Mouse (Mus musculus): ENCODE data around the gene Alpk1.
A peak's percentile ranks its signal among the peaks of the same experiment; 100 is the strongest.
"Not testable (repeated sequence)": the region's sequence is repeated elsewhere in the genome, so short reads cannot be mapped to it uniquely, and the experiment has no call there.

Gene Alpk1

GRCm38 (mm10) chr3:127790234-127791055 lies 10.1 kb upstream of the Alpk1 start:
- peak; percentile 33 for DNase-seq (ENCODE audit: low read depth, low spot score)

DNA sequence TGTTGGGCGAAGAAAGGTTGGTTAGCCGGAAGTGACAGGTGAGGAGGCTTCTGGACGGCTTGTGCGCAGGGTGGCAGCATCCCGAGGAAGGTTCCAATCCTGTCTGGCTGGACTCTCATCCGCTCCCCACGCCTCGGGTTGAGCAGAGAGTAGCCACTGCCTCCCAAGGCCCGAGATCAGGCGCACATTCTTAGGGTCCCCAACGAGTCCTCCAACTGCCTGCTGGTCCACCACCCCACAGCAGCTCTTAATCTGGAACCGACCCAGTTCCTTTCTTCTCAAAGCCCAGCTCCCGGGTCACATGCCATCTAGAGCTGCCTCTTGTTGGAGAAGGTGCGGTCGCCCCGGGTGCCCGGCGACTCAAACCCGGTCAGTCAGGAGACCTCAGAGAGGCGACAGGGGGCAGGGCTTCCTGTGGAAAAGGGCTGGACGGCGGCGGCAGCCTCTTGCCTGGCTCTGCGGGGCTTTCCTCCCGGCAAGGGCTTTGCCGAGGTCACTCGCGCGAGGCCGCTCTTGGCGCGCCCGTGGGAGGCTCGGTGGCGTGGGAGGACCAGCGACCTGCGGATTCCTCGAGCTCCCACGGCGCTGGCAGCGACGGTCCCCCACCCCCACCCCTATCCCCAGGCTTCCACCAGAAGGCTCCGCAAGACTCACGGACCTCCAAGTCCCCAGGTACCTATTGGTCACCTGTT lies 9.3 kb upstream of the Alpk1 start, which contains the start of gene Tifa:
TSS of gene Tifa (plus strand) at position 306 of the 692 bp plus-strand sequence.
- DNase-seq (ENCODE audit: low read depth, low spot score) = peak; percentile 30

- no peak for DNase-seq (ENCODE audit: low read depth, low spot score)
Measured at GRCm38 (mm10) chr3:127788919-127789318, 8.6 kb upstream of the Alpk1 start.

GRCm38 (mm10) chr3:127788038-127788437 lies 7.7 kb upstream of the Alpk1 start:
- DNase-seq (ENCODE audit: low read depth, low spot score) = no peak

DNA sequence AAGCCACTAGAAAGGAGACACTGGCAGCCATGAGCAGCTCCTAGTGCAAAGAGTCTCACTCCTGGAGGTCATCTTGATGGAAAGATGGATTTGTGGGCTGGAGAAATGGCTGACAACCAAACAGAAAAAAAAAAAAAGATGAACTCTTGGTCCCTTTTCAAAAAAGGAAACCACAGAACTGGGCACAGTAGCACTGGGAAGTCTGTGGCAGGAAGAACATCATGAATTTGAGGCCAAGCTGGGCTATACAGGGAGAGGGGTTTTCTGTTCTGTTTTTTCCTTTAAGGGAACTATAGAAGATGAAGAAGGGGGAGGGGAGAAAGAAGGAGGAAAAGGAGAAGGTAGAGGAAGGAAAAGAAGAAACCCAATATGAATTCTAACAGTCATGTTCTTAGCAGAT lies 6.7 kb upstream of the Alpk1 start:
- no peak for DNase-seq (ENCODE audit: low read depth, low spot score)

- DNase-seq (ENCODE audit: low read depth, low spot score) = not testable (repeated sequence)
Measured at GRCm38 (mm10) chr3:127783680-127784079, 3.4 kb upstream of the Alpk1 start.

- DNase-seq (ENCODE audit: low read depth, low spot score) = no peak
Measured at GRCm38 (mm10) chr3:127782921-127783320, 2.6 kb upstream of the Alpk1 start.

DNA sequence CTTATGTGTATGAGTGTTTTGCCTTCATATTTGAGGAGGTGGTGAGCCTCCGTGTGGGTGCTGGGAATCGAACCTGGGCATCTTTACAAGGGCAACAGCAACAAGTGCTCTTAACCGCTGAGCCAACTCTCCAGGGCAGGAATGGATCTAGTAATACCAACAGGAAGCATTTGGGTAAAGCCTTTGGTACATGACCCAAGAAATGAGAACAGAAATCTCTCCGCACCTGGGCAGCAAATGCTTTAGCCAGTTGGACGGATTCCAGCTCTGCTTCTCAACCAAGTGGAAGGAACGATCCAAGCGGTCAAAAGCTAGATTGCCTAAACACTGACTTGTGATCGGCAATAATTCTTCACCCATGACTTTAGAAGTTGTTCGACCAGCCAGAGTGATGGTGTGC lies 594 bp upstream of the Alpk1 start:
- no peak for DNase-seq (ENCODE audit: low read depth, low spot score)

DNA sequence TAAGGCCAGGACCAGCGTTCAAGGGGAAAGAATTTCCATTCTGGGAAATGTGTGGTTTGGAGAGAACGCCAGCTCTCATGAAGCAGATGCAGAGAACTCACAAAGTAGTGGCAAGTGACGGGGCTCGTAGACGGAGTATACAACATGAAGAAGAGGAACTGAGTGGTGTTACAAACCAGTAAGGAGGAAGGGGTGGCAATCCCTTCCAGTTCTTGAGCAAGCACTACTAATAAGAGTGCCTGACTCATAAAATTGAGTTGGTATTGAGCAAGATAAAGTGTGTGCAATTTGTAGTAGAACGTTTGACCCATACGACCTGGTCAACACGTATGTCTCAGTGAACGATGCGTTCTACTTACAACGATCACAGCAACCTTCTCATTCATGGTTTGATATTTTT lies 11.2 kb downstream of the Alpk1 start:
- no peak for DNase-seq (ENCODE audit: low read depth, low spot score)

GRCm38 (mm10) chr3:127765971-127766370 lies 14.4 kb downstream of the Alpk1 start:
- DNase-seq (ENCODE audit: low read depth, low spot score) = no peak

DNA sequence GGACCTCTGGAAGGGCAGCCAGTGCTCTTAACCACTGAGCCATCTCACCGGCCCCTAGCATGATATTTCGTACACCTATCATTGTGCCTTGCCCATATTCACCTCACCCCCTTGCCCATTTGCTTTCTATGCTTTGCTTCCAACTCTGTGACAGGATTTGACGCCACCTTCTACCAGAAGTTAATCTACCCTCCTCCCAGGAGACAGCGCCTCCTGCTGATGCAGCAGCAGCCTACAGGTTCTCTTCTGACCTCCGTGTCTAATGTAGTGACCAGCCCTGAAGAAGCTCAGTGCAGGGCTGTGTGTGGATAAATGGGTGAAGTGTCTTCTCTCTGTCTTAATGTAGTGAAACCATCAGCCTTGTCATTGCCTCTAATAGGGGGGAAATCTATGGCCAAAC lies 15.8 kb downstream of the Alpk1 start:
- DNase-seq (ENCODE audit: low read depth, low spot score) = no peak

GRCm38 (mm10) chr3:127763076-127763612 lies 17.2 kb downstream of the Alpk1 start:
- DNase-seq (ENCODE audit: low read depth, low spot score) = peak; percentile 62

GRCm38 (mm10) chr3:127762403-127762802 lies 17.9 kb downstream of the Alpk1 start:
- DNase-seq (ENCODE audit: low read depth, low spot score) = no peak

DNA sequence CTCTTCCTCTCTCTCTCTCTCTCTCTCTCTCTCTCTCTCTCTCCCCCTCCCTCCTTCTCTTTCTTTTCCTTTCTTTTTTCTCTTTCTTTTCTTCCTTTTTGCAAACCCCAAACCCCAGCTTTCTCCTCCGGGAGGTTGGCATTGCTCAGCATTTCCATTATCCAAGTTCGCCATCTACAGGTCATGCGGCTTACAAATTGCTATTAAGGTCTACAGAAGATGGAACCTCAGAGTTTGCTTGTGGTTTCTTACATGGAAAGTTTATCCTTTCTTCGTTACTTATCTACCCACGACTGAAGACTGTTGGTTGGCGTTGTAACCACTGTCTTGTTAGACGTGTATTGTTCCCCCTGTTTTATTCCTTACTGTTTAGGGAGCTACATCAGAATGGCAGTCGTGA lies 21.1 kb downstream of the Alpk1 start:
- DNase-seq (ENCODE audit: low read depth, low spot score) = no peak

DNA sequence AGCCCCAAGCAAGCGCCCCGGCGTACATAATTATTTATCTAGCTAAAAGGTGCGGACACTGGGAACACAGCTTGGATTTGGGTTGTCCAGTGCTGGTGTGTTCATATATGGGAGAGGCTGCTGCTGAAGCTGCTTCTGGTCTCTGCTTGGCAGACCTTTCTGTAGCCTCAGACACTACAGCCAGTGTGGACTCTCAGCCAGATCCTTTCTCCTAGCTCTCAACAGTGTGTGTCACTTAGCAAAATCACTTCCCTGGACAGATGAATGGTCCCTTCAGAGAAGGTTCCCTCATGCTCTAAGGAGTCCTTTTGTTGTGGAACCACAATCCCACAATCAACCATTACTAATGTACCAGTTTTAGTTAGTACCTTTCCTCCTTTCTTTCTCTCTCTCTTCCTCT lies 21.5 kb downstream of the Alpk1 start:
- no peak for DNase-seq (ENCODE audit: low read depth, low spot score)

DNA sequence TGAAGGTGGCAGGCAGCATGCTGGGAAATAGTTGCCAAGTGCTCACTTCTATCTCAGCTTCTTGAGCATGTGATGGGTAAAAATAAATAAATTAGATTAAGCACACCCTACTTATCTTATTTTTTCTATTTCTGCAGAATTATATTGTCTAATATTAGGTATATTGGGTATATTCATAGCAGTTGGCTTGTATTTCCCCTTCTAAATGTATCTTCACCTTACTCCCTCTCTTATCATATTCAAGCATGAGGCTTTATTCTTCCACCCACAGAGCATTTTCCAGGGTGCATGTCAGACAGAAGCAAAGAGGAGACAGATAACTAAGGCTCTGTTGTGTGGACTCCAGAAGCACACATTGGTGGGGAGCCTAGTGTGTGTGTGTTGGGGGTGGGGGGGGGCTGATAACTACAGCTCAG lies 22.4 kb downstream of the Alpk1 start:
- DNase-seq (ENCODE audit: low read depth, low spot score) = no peak

- DNase-seq (ENCODE audit: low read depth, low spot score) = no peak
Measured at GRCm38 (mm10) chr3:127756458-127756857, 23.9 kb downstream of the Alpk1 start.

GRCm38 (mm10) chr3:127749981-127750562 lies 30.3 kb downstream of the Alpk1 start:
- DNase-seq (ENCODE audit: low read depth, low spot score) = no peak

- no peak for DNase-seq (ENCODE audit: low read depth, low spot score)
Measured at GRCm38 (mm10) chr3:127749266-127749665, 31.1 kb downstream of the Alpk1 start.

DNA sequence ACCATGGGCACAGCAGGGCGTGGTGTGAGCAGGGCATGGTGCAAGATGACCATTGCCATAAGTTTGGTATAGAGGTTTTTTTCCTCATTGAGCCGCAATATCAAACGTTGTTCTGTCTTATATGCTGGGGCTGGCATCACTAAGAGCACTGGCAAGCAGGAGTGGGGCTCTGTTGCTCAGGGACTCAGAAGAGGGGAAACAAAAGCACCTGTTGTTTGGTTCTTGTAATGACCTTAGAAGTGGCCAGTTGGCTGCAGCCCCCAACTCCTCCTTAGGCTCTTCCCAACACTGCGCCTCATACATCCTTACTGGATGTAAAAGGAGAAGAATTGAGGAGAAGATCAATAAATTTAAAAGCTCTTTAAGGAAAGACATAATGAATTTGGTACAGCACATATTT lies 31.7 kb downstream of the Alpk1 start:
- DNase-seq (ENCODE audit: low read depth, low spot score) = no peak

DNA sequence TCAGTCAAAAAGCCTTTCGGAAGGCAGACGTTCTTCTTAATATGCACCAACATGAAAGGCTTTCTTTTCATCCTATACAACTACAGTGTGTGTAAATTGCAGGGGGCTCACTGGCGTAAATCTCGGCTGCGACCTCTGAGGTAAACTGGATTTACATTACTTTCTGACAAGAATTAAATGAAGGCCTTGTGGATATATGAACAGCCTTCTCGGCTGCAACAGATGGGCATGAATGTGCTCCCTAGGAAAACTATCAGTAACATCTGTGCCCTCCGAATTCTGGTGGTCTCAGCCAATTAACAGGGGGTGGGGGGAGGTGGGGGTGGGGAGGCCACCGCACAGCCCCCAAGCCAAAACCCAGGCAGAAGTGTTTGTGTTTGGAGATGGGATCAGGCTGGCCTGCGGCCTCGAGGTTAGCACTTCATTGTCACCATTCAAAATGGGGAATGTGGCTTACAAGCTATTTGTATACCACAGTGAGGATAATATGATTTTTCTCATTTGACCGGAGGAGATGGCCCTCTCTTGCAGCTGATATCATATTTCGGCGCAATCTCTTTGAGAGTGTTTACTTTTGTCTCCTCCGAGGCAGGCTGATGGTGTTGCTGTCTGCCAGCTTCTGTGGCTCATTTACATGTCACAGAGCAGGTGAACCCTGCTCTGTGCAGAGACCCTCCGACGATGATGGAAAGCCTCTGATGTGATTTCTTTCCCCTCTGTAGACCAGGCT lies 34.3 kb downstream of the Alpk1 start:
- DNase-seq (ENCODE audit: low read depth, low spot score) = no peak

DNA sequence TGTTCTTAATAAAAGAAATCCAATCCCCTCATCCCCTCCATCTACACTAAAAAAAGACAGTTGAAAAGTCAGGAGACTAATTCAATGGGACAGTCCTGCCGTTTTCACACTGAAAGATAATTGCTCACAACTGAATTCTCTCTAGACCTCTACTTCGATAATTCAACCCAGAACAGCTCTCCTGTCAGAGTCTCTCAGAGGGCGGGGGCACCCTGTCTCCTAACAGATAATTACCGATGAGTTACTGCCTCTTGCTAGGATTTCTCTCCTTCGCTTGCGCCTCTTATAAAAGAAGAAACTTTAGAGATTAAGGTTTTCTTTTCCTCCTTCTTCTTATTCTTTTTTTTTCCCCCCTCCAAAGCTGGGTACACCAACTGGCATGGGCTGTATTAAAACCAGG lies 34.8 kb downstream of the Alpk1 start:
- DNase-seq (ENCODE audit: low read depth, low spot score) = no peak
